Mouse (Mus musculus) embryo, embryonic 11.5 days (tissue): ENCODE data around the gene Fitm2.
"Not testable (repeated sequence)": the region's sequence is repeated elsewhere in the genome, so short reads cannot be mapped to it uniquely, and the experiment has no call there.

Experiments
- DNase-seq: peaks from one replicate; pipeline ENCODE4 v3.0.0-alpha.2; 2012; ENCODE audit warnings: low read depth, low spot score

Gene Fitm2

DNA sequence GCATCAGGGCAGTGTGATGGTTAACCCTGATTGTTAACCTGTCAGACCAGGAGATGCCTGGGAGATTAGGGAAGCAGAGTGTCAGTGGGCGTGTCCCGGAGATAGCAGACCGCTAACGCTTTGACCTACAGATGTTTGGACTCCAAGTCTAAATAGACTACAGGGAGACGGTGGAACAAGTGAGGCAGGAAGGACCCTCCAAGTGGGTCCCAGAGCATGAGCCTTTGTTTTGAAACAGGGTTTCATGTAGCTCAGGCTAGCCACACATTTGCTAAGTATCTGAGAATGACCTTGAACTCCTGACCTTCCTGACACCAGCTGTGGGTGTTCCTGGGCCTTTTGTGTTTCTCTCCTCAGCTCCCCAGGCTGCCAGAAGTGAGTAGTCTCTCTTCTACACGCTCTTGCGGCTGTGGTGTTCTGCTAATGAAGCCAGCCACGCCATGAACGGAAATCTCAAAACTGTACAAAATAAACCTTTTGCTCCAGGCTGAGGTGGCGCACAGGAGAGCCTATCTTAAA lies 9.1 kb downstream of the Fitm2 start:
- DNase-seq, result no peak

DNA sequence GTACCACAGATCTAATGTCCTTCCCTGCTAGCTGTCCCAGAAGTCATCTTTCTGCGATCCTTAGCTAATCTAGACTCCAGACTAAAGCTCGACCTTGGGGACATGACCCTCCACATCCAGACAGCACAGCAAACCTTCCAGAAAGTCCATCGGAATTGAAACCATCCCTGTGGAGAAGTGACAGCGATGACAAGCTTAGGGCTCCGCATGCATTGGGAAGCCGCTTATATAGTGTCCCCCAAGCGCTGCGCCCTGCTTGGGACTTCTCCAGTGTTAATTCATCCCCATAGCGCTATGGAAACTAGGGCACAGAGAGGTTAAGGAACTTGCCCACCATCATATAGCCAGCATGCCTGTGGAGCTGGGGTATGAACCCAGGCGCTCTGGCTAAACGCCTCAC lies 9.6 kb downstream of the Fitm2 start:
- DNase-seq, result no peak

DNA sequence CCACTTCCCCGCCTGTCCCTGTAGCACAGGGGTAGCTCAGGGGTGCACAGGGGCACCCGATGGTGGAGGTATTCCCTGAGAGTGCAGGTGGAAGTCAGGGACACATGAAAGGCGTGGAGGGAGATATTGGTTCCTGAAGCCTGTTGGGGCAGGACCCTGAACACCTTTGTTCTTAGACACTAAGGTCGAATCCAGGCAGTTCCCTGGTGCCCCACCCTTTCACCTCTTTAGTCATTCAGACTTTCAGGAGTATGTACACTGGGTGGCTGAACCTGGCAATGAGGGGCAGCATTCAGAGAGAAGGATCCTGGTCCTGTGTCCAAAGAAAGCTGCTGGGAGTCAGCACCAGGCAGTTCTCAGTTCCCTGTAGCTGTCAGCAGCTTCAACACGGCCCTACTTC lies 10.0 kb downstream of the Fitm2 start:
- DNase-seq, result no peak

DNA sequence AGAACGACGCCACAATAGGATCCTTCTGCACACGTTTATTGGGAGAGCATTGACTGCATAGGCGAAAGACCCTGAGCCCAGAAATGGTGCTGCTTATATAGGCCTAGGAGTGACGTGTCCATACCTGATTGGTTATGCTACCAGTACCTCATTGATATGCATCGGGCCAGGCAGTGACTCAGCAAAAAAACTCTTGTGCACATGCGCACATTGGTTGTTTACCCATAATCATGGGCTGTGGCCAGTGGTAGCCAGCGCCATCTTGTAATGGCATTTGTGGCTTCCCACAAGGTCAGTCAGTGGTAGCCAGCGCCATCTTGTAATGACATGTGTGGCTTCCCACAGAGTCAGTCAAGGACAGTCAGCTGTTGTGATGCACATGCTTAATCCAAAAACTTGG lies 11.1 kb downstream of the Fitm2 start:
- DNase-seq, result not testable (repeated sequence)

DNA sequence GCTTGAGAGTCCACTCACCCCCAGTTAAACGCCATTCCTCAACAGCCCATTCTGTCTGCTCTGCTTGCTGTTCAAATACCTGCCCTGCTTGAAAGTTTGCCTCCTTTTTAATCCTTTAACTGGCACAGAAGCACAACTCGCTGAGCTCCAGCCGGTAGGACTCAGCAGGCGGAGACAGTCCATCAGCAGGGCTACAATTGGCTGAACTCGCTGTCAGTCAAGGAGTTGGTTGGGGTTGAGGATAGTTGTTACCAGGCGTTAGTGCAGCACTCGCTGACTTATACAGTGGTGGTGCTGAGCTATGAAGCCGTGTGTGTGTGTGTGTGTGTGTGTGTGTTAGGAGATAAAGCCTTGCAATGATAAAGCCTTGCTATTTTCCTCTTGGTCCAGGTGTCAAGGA lies 11.8 kb downstream of the Fitm2 start:
- DNase-seq, result no peak

DNA sequence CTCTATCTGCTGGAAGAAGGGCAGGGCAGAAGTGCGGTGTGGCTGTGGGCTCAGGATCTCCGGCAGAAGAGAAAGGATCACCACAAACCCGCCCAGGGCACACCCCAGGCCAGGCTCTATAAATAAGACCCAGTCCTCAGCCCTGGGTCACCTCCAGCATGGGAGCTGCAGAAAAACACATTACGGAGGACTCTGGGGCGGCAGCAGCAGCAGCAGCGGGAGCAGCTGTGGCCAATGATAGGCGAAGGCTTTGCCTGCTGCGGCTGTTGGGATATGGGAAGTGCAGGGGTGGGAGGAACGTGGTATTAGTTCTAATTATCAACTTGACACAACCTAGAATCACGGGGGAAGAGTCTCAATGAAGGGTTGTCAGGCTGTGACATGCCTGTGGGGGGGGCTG lies 13.0 kb downstream of the Fitm2 start:
- no peak for DNase-seq

DNA sequence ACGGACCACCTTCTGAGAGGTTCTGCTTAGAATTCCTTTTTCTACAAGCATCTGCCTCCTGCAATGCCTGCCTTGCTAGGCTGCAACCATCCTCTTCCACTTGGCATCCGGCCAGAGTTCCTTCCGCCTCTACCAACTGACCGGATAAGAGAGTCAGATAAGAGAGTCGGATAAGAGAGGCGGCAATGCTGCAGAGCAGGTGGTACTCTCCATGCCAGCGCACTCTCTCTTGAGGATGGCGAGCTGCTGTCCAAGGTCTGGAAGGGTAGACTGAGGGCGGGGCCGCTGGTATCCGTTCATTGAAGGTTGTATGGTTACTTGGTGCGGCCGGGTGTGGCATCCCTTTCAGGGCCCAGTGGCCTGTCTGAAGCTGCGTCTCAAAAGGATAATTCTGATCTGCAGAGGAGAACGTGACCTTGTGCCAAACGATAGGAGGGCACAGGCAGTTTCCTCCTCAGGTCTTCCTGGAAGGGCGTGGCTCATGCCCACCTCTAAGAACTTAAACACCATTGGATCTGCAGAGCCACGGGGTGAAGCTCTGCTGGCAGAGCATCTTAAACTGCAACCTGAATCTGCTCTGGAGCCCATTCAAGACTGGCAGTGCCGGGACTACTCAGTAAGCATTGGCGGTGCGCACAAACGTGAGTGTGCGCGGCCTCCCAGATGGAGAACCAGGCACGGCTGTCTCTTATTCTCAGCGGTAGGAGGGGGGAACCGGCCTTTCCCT lies 13.7 kb downstream of the Fitm2 start:
- no peak for DNase-seq

DNA sequence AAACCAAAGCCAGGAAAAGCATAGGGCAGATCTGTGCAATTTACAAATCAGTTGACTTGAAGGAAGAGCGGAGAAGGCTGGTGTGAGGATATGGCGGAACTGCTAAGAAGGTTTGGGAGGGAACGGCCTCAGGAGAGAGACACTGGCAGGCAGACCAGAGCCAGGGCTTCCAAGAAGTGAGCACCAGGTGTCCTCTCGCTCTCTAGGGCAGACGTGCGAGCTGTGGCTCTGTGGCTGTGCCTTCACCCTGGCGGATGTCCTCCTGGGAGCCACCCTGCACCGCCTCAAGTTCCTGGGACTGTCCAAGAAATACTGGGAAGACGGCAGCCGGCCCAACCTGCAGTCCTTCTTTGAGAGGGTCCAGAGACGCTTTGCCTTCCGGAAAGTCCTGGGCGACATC lies 19.1 kb downstream of the Fitm2 start:
- no peak for DNase-seq

DNA sequence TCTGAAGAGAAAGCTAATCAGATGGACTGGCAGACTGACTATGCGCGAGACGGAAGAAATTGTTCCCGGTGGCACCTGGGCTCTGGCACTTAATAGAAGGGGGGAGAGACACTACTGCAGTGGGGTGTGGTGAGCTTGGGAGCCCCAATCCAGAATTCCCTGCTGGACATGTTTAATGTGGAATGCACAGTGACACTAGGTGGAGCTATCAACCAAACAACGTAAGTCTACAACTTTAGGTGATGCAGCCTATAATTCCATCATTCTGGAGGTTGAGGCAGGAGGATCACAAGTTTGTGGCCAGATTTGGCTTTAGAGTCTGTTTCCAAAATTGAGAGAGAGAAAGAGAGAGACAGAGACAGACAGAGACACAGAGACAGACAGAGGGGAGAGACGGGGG lies 19.7 kb downstream of the Fitm2 start:
- DNase-seq, result no peak

DNA sequence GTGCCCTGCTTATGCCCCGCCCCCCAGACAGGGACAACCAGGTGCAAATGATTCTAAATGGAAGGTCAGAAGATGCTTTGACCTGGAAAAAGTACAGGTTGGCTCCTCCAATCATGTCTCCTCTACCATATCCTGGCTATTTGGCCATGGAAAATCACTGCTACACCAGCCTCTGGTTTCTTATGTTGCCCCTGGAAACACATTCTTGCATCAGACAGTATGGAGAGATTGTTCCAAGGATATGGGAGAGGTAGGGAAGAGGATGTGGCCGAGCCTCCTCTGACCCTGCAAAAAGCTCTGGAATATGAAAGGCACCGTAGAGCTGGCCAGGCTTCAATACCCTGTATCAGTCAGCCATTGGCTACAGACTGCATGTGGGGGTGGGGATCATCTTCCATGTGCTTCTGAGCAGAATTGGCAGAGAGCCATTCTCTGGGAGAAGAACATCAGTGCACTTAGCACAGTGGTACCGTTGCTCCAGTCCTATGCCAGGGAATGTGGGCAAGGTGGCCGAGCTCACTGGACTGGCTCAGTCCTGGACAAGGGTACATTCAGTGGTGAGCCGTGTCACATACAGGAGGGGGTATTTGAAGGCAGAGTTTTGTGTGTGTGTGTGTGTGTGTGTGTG lies 21.6 kb downstream of the Fitm2 start:
- no peak for DNase-seq

DNA sequence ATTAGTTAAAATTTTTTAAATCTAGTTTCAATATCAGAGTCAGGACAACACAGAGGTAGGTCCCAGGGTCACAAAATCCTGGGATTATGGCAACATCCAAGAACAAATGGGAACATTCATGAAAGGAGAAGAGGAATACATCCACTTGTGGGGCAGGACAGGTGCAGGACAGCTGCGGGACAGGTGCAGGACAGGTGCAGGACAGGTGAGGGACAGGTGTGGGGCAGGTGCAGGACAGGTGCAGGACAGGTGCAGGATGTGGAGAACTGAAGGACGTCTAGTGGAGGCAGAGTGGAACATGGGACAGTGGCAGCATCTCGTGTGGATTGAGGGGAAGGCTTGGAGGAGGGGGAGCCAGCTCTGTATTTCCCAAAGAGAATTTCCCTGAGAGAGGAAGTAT lies 23.2 kb downstream of the Fitm2 start:
- no peak for DNase-seq

DNA sequence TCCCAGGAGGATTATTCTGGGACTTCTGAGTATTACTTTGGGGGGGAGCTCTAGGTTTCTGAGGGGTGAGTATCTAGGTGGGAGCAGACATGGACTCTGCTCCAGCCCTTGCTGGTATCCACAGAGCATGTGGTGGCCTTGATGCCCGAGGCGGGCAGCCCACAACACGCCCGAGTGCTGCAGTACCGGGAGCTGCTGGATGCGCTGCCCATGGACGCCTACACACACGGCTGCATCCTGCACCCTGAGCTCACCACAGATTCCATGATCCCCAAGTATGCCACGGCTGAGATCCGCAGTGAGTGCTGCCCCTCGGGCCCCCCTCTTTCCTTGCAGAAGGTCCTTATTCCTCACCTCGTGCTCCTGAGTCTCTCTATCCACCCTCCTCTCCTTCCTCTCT lies 25.1 kb downstream of the Fitm2 start:
- DNase-seq, result no peak

DNA sequence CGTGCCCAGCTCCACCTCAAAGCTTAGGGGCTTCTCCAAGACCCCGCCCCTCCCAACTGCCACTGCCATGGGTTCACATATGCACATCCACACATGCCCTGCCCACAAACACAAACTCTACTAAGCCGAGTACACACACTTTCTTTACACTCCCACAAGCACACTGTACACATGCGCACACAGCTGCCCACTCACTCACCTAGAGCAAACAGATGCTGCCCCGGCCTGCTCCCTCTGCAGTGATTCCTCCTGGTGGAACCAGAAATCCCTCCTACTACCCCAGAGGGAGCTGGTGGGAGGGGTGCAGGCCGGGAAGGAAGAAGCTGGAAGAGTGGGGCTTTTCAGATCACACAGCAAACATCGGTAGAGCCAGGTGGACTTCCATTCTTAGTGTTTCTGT lies 28.4 kb downstream of the Fitm2 start:
- no peak for DNase-seq

DNA sequence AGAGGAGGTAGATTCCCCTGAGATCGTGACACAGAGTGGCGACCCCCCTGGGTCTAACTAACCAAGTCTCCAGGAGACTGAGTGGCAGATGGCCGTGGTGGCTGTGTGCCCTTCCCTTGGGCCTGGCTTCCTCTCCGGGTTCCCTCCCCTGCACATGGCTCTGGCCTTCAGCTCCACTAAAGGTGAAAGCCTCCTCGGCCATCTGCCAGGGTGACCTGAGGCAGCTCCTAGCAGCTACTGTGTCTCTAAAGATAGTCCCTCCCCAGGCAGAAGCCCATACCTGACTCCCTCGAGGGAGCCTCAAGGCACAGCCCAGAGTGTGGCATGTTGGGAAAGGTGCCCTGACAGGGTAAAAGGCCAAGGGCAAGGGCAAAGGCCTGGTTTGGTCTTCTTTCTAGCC lies 28.9 kb downstream of the Fitm2 start:
- no peak for DNase-seq

DNA sequence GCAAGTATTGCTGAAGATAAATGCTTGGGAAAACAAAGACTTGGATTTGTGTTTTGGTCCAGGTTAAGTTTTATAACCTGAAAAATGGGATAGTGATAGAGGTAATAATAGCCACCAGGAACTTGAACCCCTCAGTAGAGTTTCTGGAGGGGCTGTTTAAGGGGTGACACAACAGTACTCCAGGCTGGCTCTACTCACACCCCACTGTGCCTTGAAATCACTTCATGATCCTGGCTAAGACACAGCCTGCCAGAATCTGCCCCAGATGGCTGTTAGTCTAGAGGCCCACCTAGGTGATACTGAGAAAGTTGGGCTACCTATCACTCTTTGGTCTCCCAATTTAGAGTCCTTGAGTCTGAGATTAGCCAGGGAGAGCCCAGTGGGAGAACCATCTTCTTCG lies 32.9 kb downstream of the Fitm2 start:
- DNase-seq, result no peak

DNA sequence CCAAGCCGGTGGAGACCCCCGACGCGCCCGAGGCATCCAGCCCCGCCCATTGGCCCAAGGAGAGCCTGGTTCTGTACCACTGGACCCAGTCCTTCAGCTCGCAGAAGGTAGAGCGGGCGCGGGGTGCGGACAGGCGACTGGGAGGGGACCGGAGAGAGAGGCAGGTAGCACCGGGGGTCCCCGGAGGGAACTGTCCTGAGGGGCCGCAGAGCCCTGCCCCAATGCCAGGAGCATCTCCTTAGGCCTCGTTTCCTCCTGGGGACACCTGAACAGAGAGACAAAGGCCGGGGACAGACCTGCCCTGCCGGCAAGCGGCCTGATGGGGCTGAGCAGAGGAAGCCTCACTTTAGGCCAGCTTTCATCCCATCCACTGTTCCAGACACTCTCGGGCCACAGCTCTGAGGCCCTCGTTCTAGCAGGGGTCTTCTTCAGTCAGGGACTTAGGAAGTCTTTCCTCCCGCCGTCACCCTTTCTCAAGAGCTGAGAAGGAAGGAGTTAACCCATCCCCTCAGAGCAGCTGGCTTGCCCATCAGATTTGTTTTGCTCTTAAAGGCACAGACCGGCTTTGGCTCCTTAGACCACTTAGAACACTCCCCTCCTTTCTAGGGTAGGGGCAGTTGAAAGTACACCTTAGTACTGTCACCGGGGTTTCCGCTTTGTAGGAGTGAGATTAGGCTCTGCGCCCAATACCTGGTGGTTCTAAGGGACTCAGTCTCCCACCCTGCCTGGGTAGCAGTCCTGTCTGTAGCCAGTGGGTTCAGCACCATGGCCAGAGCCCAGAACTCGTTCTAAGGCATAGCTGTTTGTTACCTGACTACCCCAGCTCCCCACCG lies 33.6 kb downstream of the Fitm2 start:
- peak; percentile 56 for DNase-seq

DNA sequence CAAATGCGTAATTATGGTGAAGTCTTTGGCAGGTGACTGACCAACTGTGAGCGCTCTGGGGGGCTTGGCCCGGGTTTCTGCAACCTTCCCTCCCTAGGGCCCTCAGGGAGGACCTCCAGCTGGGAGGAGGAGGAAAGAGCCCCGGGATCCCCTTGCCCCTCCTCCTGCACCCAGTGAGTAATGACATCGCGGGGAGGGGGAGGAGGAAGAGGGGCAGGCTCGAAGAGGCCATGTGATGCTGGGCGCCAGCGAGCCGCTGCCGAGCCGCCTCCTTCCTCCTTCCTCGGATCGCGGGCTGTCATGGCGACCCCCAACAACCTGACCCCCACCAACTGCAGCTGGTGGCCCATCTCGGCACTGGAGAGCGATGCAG lies 34.2 kb downstream of the Fitm2 start, which contains the start of gene Gdap1l1:
Gdap1l1 (plus strand) TSS at position 231 of the 373 bp plus-strand sequence.
- peak; percentile 16 for DNase-seq

DNA sequence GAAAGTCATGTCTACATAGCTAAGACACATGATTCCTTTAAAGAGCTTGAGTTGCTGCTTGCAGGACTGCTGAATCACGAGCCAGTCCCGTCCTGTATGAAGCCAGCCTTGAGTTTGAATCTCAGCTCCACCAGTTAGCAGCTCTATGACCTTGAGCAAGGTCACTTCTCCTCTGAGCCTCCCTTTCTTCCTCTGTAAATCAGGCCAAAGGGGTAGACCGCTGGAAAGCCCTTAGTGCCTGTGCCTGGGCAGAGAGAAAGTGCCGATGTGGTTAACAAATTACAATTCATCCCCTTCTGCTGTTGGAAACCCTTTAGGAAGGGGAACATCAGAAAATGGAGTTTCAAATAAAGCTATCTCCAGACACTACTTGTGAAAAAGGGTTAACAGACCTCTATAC lies 34.6 kb downstream of the Fitm2 start:
- no peak for DNase-seq

DNA sequence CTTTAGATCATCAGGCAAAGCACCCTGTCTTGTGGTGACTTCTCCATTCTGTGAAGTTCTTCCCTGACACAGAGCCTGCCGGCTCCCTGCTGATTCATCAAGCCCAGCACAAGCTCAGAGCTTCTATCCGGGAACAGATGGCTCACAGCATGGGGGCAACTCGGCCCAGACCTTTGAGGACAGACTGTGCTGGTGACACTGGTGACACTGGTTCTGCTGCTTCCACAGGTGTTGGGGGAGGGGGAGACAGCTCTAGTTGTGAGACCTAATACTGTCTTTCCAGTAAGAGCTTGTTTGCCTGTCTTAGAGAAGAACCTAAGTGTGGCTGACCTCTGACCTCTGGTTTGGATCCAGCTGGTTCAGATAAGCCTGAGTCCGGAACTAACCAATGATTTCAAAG lies 38.5 kb downstream of the Fitm2 start:
- no peak for DNase-seq

DNA sequence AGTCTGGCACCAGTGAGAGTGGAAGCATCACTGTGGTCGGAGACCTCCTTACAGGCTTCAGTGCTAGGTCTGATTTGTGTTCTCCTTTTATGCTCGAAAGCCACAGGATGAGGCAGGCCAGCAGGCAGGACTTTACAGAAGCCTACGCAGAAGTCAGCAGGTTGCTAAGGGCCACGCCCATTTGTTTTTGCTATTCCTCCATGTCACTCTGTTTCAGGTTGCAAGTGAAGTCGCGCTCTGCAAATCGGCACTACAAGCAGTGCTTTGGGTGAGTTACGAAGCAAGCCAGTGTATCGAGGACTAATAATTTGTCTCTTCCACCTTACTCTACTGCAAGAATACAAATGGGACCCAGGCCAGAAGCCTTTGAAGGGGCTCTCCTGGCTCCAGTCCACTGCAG lies 41.1 kb downstream of the Fitm2 start:
- no peak for DNase-seq

DNA sequence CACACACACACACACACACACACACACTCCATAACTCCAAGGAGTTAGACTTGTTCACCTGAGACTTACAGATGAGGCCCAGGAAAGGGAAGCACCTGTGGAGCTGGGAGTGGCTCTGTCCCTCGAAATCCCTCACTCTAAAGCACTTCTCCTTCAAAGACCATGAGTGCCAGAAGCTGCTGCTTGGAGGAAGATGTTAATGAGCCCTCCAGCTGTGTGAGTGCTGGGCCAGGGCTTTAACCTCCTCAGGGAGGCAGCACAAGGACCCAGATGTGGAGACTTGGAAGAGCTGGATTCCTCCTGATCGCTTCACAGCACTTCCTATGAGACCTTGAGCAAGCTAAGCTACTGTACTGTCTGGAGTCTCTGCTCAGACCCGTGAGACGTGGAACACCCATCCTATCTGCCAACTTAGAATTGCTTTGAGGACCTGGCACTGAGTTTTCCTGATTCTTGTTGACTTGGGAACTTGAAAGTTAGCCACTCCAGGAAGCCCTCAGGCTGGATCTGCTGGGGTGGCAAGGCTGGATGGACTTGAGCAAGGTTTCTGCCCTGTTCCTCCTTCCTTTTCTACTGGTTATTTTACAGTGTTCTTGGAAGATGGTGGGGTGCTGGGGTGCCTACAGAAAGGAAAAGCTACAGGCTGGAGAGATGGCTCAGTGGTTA lies 44.0 kb downstream of the Fitm2 start:
- DNase-seq, result no peak

DNA sequence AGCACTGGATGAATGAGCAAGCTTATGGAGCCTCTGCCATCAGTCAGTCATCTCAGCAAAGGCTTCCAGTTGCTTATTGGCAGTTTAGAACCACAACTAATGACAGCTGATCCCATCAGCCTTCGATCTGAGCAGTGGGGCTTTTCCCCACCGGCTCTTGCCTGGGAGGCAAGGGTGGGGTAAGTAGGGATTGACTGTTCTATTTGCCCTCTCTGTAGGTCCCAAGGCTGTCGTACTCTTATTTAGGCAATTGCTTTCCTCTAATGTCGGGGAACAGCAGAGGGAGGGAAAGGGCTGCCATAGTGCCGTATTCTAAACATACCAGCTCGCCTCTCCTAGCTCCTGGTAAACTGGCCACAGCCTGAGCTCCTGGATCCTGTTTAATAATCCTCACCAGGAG lies 47.8 kb downstream of the Fitm2 start, which contains the start of gene Oser1:
Oser1 (minus strand) TSS at position 101 of the 400 bp plus-strand sequence.
- no peak for DNase-seq
